Mouse (Mus musculus) C2C12 (cell line): ENCODE results near the gene Tnks2.

ENCODE experiments used
- CEBPB ChIP-seq: IDR thresholded peaks from one replicate; pipeline ENCODE4 v1.6.1; 2011; ENCODE audit warnings: low read depth, mild to moderate bottlenecking, control low read depth, moderate library complexity
- CTCF ChIP-seq: IDR thresholded peaks from one replicate; pipeline ENCODE4 v1.5.1; 2011; ENCODE audit not compliant: control insufficient read depth, insufficient read depth, insufficient read length

DNA sequence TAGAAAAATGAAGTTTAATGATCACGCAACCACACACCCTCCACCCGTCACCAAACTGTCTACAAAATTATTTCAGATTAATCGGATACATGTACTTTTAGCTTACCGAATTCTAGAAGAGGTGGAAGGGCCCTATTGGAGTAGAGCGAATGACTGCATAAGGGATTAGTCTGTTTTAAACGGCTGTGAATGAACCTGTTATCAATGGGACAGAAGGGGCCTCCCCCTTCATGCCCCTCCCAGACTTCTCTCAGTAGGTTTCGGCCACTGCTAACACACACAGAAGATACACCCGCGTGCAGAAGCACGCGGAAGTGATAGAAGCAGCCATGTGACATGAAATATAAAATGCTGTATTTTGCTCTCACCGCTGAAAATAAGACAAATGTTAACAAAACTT is 85.4 kb downstream of the Tnks2 start, which contains the start of gene Fgfbp3:
- TF ChIP-seq CEBPB (no peak), CTCF (no peak)
